Mouse (Mus musculus): Measurements from ENCODE around the gene U2af2. TPM values are rescaled to one million over a fixed set of nuclear protein-coding genes. Genes with fewer than 3 reads are reported as not detected.

The U2af2 gene
- total and polyA plus RNA-seq, 2 experiments, result 30.4 to 90.4 TPM

- no peaks in the 10 kb centered on the region for H3K4me1 ChIP-seq (ENCODE audit: control insufficient read depth, insufficient read depth, low read length)
- H3K27me3 ChIP-seq (ENCODE audit: control insufficient read depth, insufficient read depth, low read length), result no peaks in the 10 kb centered on the region
- no peak overlapping the region for H3K27ac ChIP-seq (replicated peaks; ENCODE audit: insufficient read depth, low read depth, low read length)
- 48% methylated on average over 3 of the region's 3 CpGs for WGBS
- H3K4me3 ChIP-seq (ENCODE audit: insufficient read depth, low read depth, low read length), result no peak overlapping the region
- TF ChIP-seq CTCF (IDR thresholded peaks at IDR 0.05; ENCODE audit: low read depth, low read length), result no peak
- no peak for TF ChIP-seq POLR2A (IDR thresholded peaks at IDR 0.05; ENCODE audit: extremely low read depth, insufficient read depth, low read length)
- no peaks in the 10 kb centered on the region for H3K36me3 ChIP-seq (ENCODE audit: control insufficient read depth, insufficient read depth, low read length)
- DNase-seq (ENCODE audit: extremely low read depth, low read depth, low spot score), result no peak
- no peaks in the 10 kb centered on the region for H3K79me2 ChIP-seq (ENCODE audit: control insufficient read depth, insufficient read depth, low read length)
- H3K9ac ChIP-seq (ENCODE audit: low read depth, low read length), result no peak overlapping the region
Measured at GRCm38 (mm10) chr7:5112701-5113100, 50.8 kb downstream of the U2af2 start.

GRCm38 (mm10) chr7:5116850-5117249 is 54.9 kb downstream of the U2af2 start, which contains the start of gene Rfpl4:
Rfpl4 (minus strand) TSS chr7:5116950.
- Histone ChIP-seq H3K36me3 (ENCODE audit: control insufficient read depth, insufficient read depth, low read length) (no peaks in the 10 kb centered on the region), H3K27me3 (ENCODE audit: control insufficient read depth, insufficient read depth, low read length) (no peaks in the 10 kb centered on the region), H3K27ac (replicated peaks; ENCODE audit: insufficient read depth, low read depth, low read length) (no peak within 1 kb of the TSS), H3K4me1 (ENCODE audit: control insufficient read depth, insufficient read depth, low read length) (no peaks in the 10 kb centered on the region), H3K9ac (ENCODE audit: low read depth, low read length) (no peak within 1 kb of the TSS), H3K4me3 (ENCODE audit: insufficient read depth, low read depth, low read length) (no peak within 1 kb of the TSS), H3K79me2 (ENCODE audit: control insufficient read depth, insufficient read depth, low read length) (no peaks in the 10 kb centered on the region)
- 89% methylated on average over 3 of the region's 3 CpGs for WGBS
- no peak for DNase-seq (ENCODE audit: extremely low read depth, low read depth, low spot score)
- TF ChIP-seq CTCF (IDR thresholded peaks at IDR 0.05; ENCODE audit: low read depth, low read length) (no peak), POLR2A (IDR thresholded peaks at IDR 0.05; ENCODE audit: extremely low read depth, insufficient read depth, low read length) (no peak)

- Histone ChIP-seq H3K4me1 (ENCODE audit: control insufficient read depth, insufficient read depth, low read length) (no peaks in the 10 kb centered on the region; the same call in 1 of the 2 replicates), H3K36me3 (ENCODE audit: control insufficient read depth, insufficient read depth, low read length) (no peaks in the 10 kb centered on the region), H3K79me2 (ENCODE audit: control insufficient read depth, insufficient read depth, low read length) (no peaks in the 10 kb centered on the region), H3K27me3 (ENCODE audit: control insufficient read depth, insufficient read depth, low read length) (no peaks in the 10 kb centered on the region), H3K4me3 (ENCODE audit: insufficient read depth, low read depth, low read length) (no peak overlapping the region), H3K27ac (replicated peaks; ENCODE audit: insufficient read depth, low read depth, low read length) (no peak overlapping the region), H3K9ac (ENCODE audit: low read depth, low read length) (no peak overlapping the region)
- TF ChIP-seq CTCF (IDR thresholded peaks at IDR 0.05; ENCODE audit: low read depth, low read length), result no peak
- no peak for TF ChIP-seq POLR2A (IDR thresholded peaks at IDR 0.05; ENCODE audit: extremely low read depth, insufficient read depth, low read length)
- 87% methylated on average over 8 of the region's 8 CpGs for WGBS
- no peak for DNase-seq (ENCODE audit: extremely low read depth, low read depth, low spot score)
Measured at GRCm38 (mm10) chr7:5125078-5125477, 63.1 kb downstream of the U2af2 start.

GRCm38 (mm10) chr7:5125549-5126406 is 63.8 kb downstream of the U2af2 start, which contains the start of gene Rasl2-9:
Rasl2-9 (minus strand) TSS chr7:5125950.
- peak within 1 kb of the TSS; percentile 59 for H3K9ac ChIP-seq (ENCODE audit: low read depth, low read length)
- H3K27ac ChIP-seq (replicated peaks; ENCODE audit: insufficient read depth, low read depth, low read length), result no peak within 1 kb of the TSS
- H3K27me3 ChIP-seq (ENCODE audit: control insufficient read depth, insufficient read depth, low read length), result no peaks in the 10 kb centered on the region
- H3K4me1 ChIP-seq (ENCODE audit: control insufficient read depth, insufficient read depth, low read length), result no peaks in the 10 kb centered on the region; the same call in 1 of the 2 replicates
- TF ChIP-seq CTCF (IDR thresholded peaks at IDR 0.05; ENCODE audit: low read depth, low read length), result peak; percentile 85
- TF ChIP-seq POLR2A (IDR thresholded peaks at IDR 0.05; ENCODE audit: extremely low read depth, insufficient read depth, low read length), result no peak
- H3K79me2 ChIP-seq (ENCODE audit: control insufficient read depth, insufficient read depth, low read length), result no peaks in the 10 kb centered on the region
- H3K4me3 ChIP-seq (ENCODE audit: insufficient read depth, low read depth, low read length), result peak within 1 kb of the TSS; percentile 60
- 15% methylated on average over 42 of the region's 42 CpGs for WGBS
- H3K36me3 ChIP-seq (ENCODE audit: control insufficient read depth, insufficient read depth, low read length), result no peaks in the 10 kb centered on the region
- peak; percentile 24 for DNase-seq (ENCODE audit: extremely low read depth, low read depth, low spot score)

Other genes starting within 250 kb of the U2af2 start
- gene Ube2s, start 249.6 kb upstream of the U2af2 start, total RNA-seq (2014; rRNA removed), result 22.4 and 24.2 TPM in 2 replicates
- gene Ube2s, start 249.6 kb upstream of the U2af2 start, polyA plus RNA-seq (2012; rRNA removed), result 45.9 and 74.3 TPM in 2 replicates
- gene Shisa7, start 217.4 kb upstream of the U2af2 start, total RNA-seq (2014; rRNA removed), result under 0.01 TPM in 1 of 2 replicates, not detected in the other
- gene Shisa7, start 217.4 kb upstream of the U2af2 start, polyA plus RNA-seq (2012; rRNA removed), result 0.02 and 0.12 TPM in 2 replicates
- gene Isoc2b, start 191.9 kb upstream of the U2af2 start, total RNA-seq (2014; rRNA removed), result 23.6 and 40.2 TPM in 2 replicates
- gene Isoc2b, start 191.9 kb upstream of the U2af2 start, polyA plus RNA-seq (2012; rRNA removed), result 24.0 and 34.6 TPM in 2 replicates
- 54.3 and 63.5 TPM in 2 replicates for gene Isoc2a, start 185.0 kb upstream of the U2af2 start, total RNA-seq (2014; rRNA removed)
- gene Isoc2a, start 185.0 kb upstream of the U2af2 start, polyA plus RNA-seq (2012; rRNA removed), result 103 and 110 TPM in 2 replicates
- gene Gm36210, start 155.6 kb upstream of the U2af2 start, total RNA-seq (2014; rRNA removed), result not detected in 2 replicates
- gene Gm36210, start 155.6 kb upstream of the U2af2 start, polyA plus RNA-seq (2012; rRNA removed), result 0.13 TPM in 1 of 2 replicates, not detected in the other
- 0.55 and 0.74 TPM in 2 replicates for gene Zfp628, start 146.9 kb upstream of the U2af2 start, total RNA-seq (2014; rRNA removed)
- gene Zfp628, start 146.9 kb upstream of the U2af2 start, polyA plus RNA-seq (2012; rRNA removed), result 6.2 and 8.3 TPM in 2 replicates
- 0.20 and 0.28 TPM in 2 replicates for gene Nat14, start 140.1 kb upstream of the U2af2 start, total RNA-seq (2014; rRNA removed)
- gene Nat14, start 140.1 kb upstream of the U2af2 start, polyA plus RNA-seq (2012; rRNA removed), result 0.66 and 0.75 TPM in 2 replicates
- gene Ssc5d, start 136.4 kb upstream of the U2af2 start, total RNA-seq (2014; rRNA removed), result 0.07 and 0.18 TPM in 2 replicates
- 0.14 and 0.26 TPM in 2 replicates for gene Ssc5d, start 136.4 kb upstream of the U2af2 start, polyA plus RNA-seq (2012; rRNA removed)
- not detected in 2 replicates for gene Sbk2, start 97.7 kb upstream of the U2af2 start, total RNA-seq (2014; rRNA removed)
- gene Sbk2, start 97.7 kb upstream of the U2af2 start, polyA plus RNA-seq (2012; rRNA removed), result 0.12 TPM in 1 of 2 replicates, not detected in the other
- not detected in 2 replicates for gene Sbk3, start 91.0 kb upstream of the U2af2 start, total RNA-seq (2014; rRNA removed)
- gene Sbk3, start 91.0 kb upstream of the U2af2 start, polyA plus RNA-seq (2012; rRNA removed), result not detected in 2 replicates
- gene Zfp579, start 66.0 kb upstream of the U2af2 start, total RNA-seq (2014; rRNA removed), result 1.2 TPM in 2 replicates
- gene Zfp579, start 66.0 kb upstream of the U2af2 start, polyA plus RNA-seq (2012; rRNA removed), result 10.8 and 13.0 TPM in 2 replicates
- gene Zfp524, start 47.7 kb upstream of the U2af2 start, total RNA-seq (2014; rRNA removed), result 6.7 and 10.7 TPM in 2 replicates
- gene Zfp524, start 47.7 kb upstream of the U2af2 start, polyA plus RNA-seq (2012; rRNA removed), result 38.3 and 41.1 TPM in 2 replicates
- gene Fiz1, start 47.4 kb upstream of the U2af2 start, total RNA-seq (2014; rRNA removed), result 6.2 and 6.8 TPM in 2 replicates
- gene Fiz1, start 47.4 kb upstream of the U2af2 start, polyA plus RNA-seq (2012; rRNA removed), result 18.0 and 19.3 TPM in 2 replicates
- gene Gm44973, start 46.6 kb upstream of the U2af2 start, total RNA-seq (2014; rRNA removed), result 0.55 and 1.1 TPM in 2 replicates
- not detected in 2 replicates for gene Gm44973, start 46.6 kb upstream of the U2af2 start, polyA plus RNA-seq (2012; rRNA removed)
- gene Zfp865, start 41.8 kb upstream of the U2af2 start, total RNA-seq (2014; rRNA removed), result 4.1 and 4.3 TPM in 2 replicates
- gene Zfp865, start 41.8 kb upstream of the U2af2 start, polyA plus RNA-seq (2012; rRNA removed), result 11.2 and 14.6 TPM in 2 replicates
- gene Ccdc106, start 41.6 kb upstream of the U2af2 start, total RNA-seq (2014; rRNA removed), result 0.20 and 0.28 TPM in 2 replicates
- 0.30 and 0.35 TPM in 2 replicates for gene Ccdc106, start 41.6 kb upstream of the U2af2 start, polyA plus RNA-seq (2012; rRNA removed)
- gene 4632433K11Rik, start 28.0 kb upstream of the U2af2 start, total RNA-seq (2014; rRNA removed), result 0.28 TPM in 1 of 2 replicates, not detected in the other
- not detected in 2 replicates for gene 4632433K11Rik, start 28.0 kb upstream of the U2af2 start, polyA plus RNA-seq (2012; rRNA removed)
- 2.4 and 2.8 TPM in 2 replicates for gene Zfp784, start 23.7 kb upstream of the U2af2 start, total RNA-seq (2014; rRNA removed)
- gene Zfp784, start 23.7 kb upstream of the U2af2 start, polyA plus RNA-seq (2012; rRNA removed), result 2.7 and 2.9 TPM in 2 replicates
- gene Zfp580, start 10.6 kb upstream of the U2af2 start, total RNA-seq (2014; rRNA removed), result 0.18 and 0.20 TPM in 2 replicates
- 1.9 and 2.2 TPM in 2 replicates for gene Zfp580, start 10.6 kb upstream of the U2af2 start, polyA plus RNA-seq (2012; rRNA removed)
- gene Epn1, start 18.1 kb downstream of the U2af2 start, total RNA-seq (2014; rRNA removed), result 54.2 and 81.8 TPM in 2 replicates
- gene Epn1, start 18.1 kb downstream of the U2af2 start, polyA plus RNA-seq (2012; rRNA removed), result 203 and 212 TPM in 2 replicates
- not detected in 2 replicates for gene Rfpl4, start 54.8 kb downstream of the U2af2 start, total RNA-seq (2014; rRNA removed)
- gene Rfpl4, start 54.8 kb downstream of the U2af2 start, polyA plus RNA-seq (2012; rRNA removed), result not detected in 2 replicates
- gene Rasl2-9, start 63.8 kb downstream of the U2af2 start, total RNA-seq (2014; rRNA removed), result 1.7 and 2.7 TPM in 2 replicates
- gene Rasl2-9, start 63.8 kb downstream of the U2af2 start, polyA plus RNA-seq (2012; rRNA removed), result 0.45 TPM in 2 replicates
- gene Vmn1r55, start 87.5 kb downstream of the U2af2 start, total RNA-seq (2014; rRNA removed), result not detected in 2 replicates
- not detected in 2 replicates for gene Vmn1r55, start 87.5 kb downstream of the U2af2 start, polyA plus RNA-seq (2012; rRNA removed)
- not detected in 2 replicates for gene Vmn1r56, start 134.6 kb downstream of the U2af2 start, total RNA-seq (2014; rRNA removed)
- not detected in 2 replicates for gene Vmn1r56, start 134.6 kb downstream of the U2af2 start, polyA plus RNA-seq (2012; rRNA removed)
- gene Vmn1r57, start 156.3 kb downstream of the U2af2 start, total RNA-seq (2014; rRNA removed), result not detected in 2 replicates
- not detected in 2 replicates for gene Vmn1r57, start 156.3 kb downstream of the U2af2 start, polyA plus RNA-seq (2012; rRNA removed)